Mouse (Mus musculus) right cerebral cortex, postnatal 25 days (tissue): Measurements from ENCODE around the gene Gm49342.

Experiments used
- DNase-seq: peaks from one replicate; pipeline ENCODE4 v3.0.0; 2022

Gene Gm49342

GRCm38 (mm10) chr14:50987668-50988067, 43.4 kb downstream of the Gm49342 start:
- DNase-seq: no peak

- DNase-seq: no peak
These were observed 46.7 kb downstream of the Gm49342 start for GRCm38 (mm10) chr14:50991037-50991436.

DNA sequence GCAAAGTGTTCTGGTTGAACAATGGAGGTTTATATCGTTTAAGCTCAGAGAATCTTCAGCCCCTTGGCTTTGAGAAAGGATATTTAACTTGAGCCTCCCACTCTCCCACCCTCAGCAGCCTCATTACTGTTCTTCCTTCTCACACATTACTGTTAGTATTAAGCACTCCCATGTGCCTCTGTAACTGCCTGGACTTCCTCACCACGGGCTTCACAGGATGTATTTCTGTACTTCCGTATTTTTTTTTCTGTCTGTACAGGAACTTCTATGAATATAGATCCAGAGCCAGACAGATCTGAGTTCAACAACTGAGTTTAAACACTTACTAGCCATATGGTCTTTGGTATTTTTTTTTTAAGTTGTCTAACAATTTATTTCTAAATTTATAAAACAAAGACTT, 52.8 kb downstream of the Gm49342 start:
- DNase-seq: no peak

DNA sequence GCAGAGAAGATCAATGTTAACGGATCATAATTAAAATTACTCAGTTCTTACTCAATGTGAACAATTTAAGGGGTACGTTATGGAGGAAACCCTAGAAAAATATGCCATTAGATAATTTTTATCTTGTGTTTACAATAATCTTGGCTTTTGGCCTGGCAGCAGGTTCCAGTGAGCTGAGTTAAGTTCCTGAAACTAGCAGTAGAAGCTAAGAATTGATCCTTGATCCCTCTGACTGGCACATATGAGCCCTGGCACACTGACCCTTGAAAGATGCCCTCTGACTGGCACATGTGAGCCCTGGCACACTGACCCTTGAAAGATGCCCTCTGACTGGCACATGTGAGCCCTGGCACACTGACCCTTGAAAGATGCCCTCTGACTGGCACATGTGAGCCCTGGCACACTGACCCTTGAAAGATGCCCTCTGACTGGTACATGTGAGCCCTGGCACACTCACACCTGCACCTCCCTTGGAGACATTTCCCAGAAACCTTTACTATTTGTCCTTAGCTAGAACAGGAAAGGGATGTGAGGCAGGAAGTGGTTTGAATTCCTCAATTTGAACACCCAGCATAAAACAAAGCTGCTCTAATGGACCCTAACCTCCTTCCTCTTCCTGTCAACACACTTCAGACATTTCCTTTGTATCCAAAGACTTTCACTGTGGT, 53.8 kb downstream of the Gm49342 start:
- no peak for DNase-seq

GRCm38 (mm10) chr14:51007152-51007801, 63.0 kb downstream of the Gm49342 start, which contains the start of gene Rnase10:
Gene Rnase10, plus strand, starts transcription at chr14:51007751.
- DNase-seq: no peak

DNA sequence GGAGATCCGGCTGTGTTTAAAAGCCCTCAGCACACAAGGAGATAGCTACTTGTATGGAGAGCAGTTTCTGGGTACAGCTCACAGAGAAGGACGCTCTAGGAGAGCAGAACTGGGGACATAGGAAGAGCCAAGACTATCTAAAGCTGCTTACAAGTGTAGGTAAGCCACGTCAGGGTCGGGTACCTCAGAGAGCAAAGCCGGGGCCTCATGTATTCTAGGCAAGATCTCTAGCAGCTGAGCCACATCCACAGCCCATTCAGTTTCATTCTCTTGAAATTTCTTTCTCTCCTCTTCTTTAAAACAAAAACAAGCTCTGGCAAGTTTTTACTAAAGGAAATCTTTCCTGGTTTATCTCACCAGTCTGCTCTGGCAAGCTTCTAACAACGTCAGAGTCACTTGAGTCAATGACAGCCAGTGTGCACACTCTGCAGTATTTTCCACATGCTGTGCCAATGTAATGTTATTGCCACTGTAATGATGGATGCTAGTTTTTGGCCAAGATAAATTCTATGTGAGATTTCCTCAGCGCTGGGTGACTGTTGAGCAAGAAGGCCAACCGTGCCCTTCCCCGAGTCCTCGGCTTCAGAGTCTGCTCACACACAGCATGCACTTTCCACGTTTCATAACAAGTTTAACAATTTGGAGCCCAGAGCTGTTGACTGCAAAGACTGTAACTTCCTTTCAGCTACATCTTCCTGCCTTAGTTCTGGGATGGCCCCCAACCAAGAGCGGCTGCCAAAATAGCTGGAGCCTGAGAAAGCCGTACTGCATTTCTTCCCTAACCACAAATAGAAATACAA, 63.8 kb downstream of the Gm49342 start:
- peak; percentile 44 for DNase-seq

GRCm38 (mm10) chr14:51008781-51009180, 64.5 kb downstream of the Gm49342 start:
- no peak for DNase-seq

DNA sequence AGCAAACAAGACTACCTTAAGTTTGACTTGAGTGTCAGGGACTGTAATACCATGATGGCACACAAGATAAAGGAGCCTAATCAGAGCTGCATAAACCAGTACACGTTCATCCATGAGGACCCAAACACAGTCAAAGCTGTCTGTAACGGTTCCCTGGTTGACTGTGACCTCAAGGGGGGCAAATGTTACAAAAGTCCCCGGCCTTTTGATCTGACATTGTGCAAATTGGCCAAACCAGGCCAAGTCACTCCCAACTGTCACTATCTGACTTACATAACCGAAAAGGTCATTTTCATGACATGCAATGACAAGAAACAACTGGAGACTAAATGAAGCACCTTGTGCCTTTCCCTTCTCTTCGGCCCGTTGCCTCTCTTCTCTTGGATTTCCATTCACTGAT, 65.3 kb downstream of the Gm49342 start:
- DNase-seq: no peak
